Mouse (Mus musculus) hindbrain, embryonic 13.5 days (tissue): Measurements from ENCODE around the gene Eif1ad. TPM values are rescaled to one million over a fixed set of nuclear protein-coding genes. Genes with fewer than 3 reads are reported as not detected.

Experiments
- polyA plus RNA-seq: library from polyadenylated mRNA; unstranded; fragments of >200 nt; fragmentation: Nextera tagmentation; extraction: Ambion mirVana; gene quantifications from 2 replicates; pipeline ENCODE4 v1.2.1, GENCODE M21; 2015

The Eif1ad gene
- polyA plus RNA-seq, 1 experiment from 2014 or later: 53.3 TPM

Other genes starting within 250 kb of the Eif1ad start
- 73.4 and 76.7 TPM in 2 replicates for gene Klc2, start 248.2 kb upstream of the Eif1ad start, polyA plus RNA-seq
- gene Pacs1, start 93.6 kb upstream of the Eif1ad start, polyA plus RNA-seq: 33.9 TPM in 2 replicates
- 373 and 377 TPM in 2 replicates for gene Sf3b2, start 71.3 kb upstream of the Eif1ad start, polyA plus RNA-seq
- gene Gal3st3, start 68.4 kb upstream of the Eif1ad start, polyA plus RNA-seq: 34.1 and 36.0 TPM in 2 replicates
- not detected in 2 replicates for gene Catsper1, start 31.0 kb upstream of the Eif1ad start, polyA plus RNA-seq
- gene Cst6, start 17.2 kb upstream of the Eif1ad start, polyA plus RNA-seq: 5.4 and 6.3 TPM in 2 replicates
- gene Banf1, start 427 bp downstream of the Eif1ad start, polyA plus RNA-seq: 330 and 334 TPM in 2 replicates
- gene Sart1, start 22.0 kb downstream of the Eif1ad start, polyA plus RNA-seq: 72.1 and 73.0 TPM in 2 replicates
- gene Tsga10ip, start 35.8 kb downstream of the Eif1ad start, polyA plus RNA-seq: 0.18 TPM in 1 of 2 replicates, not detected in the other
- gene Drap1, start 58.2 kb downstream of the Eif1ad start, polyA plus RNA-seq: 322 and 323 TPM in 2 replicates
- gene AI837181, start 58.4 kb downstream of the Eif1ad start, polyA plus RNA-seq: 68.5 and 69.7 TPM in 2 replicates
- gene Fosl1, start 80.8 kb downstream of the Eif1ad start, polyA plus RNA-seq: 0.48 TPM in 1 of 2 replicates, not detected in the other
- 9.6 and 10.2 TPM in 2 replicates for gene Ccdc85b, start 91.2 kb downstream of the Eif1ad start, polyA plus RNA-seq
- gene Fibp, start 93.9 kb downstream of the Eif1ad start, polyA plus RNA-seq: 169 and 179 TPM in 2 replicates
- 5.0 and 5.8 TPM in 2 replicates for gene Ctsw, start 101.8 kb downstream of the Eif1ad start, polyA plus RNA-seq
- 45.6 and 48.7 TPM in 2 replicates for gene Efemp2, start 107.2 kb downstream of the Eif1ad start, polyA plus RNA-seq
- 42.6 and 49.7 TPM in 2 replicates for gene Mus81, start 121.7 kb downstream of the Eif1ad start, polyA plus RNA-seq
- 3,676 and 3,692 TPM in 2 replicates for gene Cfl1, start 123.7 kb downstream of the Eif1ad start, polyA plus RNA-seq
- 0.58 TPM in 1 of 2 replicates, not detected in the other for gene 1700020D05Rik, start 137.0 kb downstream of the Eif1ad start, polyA plus RNA-seq
- 80.3 and 81.1 TPM in 2 replicates for gene Snx32, start 143.8 kb downstream of the Eif1ad start, polyA plus RNA-seq
- 0.21 TPM in 1 of 2 replicates, not detected in the other for gene Ovol1, start 193.9 kb downstream of the Eif1ad start, polyA plus RNA-seq
- gene Ap5b1, start 201.3 kb downstream of the Eif1ad start, polyA plus RNA-seq: 2.2 and 2.9 TPM in 2 replicates
- 71.2 and 80.6 TPM in 2 replicates for gene Rnaseh2c, start 235.1 kb downstream of the Eif1ad start, polyA plus RNA-seq
- 77.2 and 79.7 TPM in 2 replicates for gene Kat5, start 243.5 kb downstream of the Eif1ad start, polyA plus RNA-seq